Mouse (Mus musculus) heart, postnatal 0 days (tissue): ENCODE results near the gene Ndufaf1.

Source experiments
- CTCF ChIP-seq: IDR thresholded peaks from 2 replicates; pipeline ENCODE4 v1.5.1; 2016; ENCODE audit warnings: antibody characterized with exemption, control low read depth, low read depth
- EP300 ChIP-seq: IDR thresholded peaks from 2 replicates; pipeline ENCODE4 v1.6.1; 2016; ENCODE audit warnings: antibody characterized with exemption, low read depth

GRCm38 (mm10) chr2:119669010-119669409, 6.4 kb upstream of the Ndufaf1 start:
- peak; percentile 44 for TF ChIP-seq CTCF
- no peak for TF ChIP-seq EP300
